In the genomic region with DNA sequence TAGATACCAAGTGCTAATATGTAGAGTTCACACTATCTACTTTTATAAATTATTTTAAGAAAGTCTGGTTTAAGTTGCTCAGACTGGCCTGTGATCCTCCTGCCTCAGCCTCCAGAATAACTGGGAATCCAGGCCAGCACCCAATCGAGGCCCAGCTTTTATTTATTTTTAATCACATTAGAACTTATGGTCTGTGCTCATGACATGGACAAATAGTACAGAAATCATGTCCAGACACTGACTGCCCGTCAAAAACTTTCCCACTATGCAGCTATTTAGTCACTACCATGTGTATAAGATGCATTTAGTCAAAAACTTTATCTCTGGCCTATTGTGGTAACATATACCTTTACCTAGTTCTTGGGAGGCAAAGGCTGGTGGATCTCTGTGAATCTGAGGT, we compare ENCODE assay signal across 17 mouse cellular contexts.
"Had no signal": no experiment of that assay in that cellular context is flagged by ENCODE, and none has a peak within 500 bp of the region (broad histone marks: within the 10 kb centered on the region; RNA-seq: fewer than 3 reads in every experiment).

No protein-coding gene starts in this region.

- H3K9me3 ChIP-seq: liver, embryonic 15.5 days; lung, embryonic 15.5 days; megakaryocyte, embryonic 14.5 days; midbrain, embryonic 12.5 days; neural tube, embryonic 12.5 days; stomach, embryonic 15.5 days had no signal

- ATAC-seq: liver, postnatal 0 days; lung, postnatal 0 days had no signal

- H3K4me3 ChIP-seq: liver, embryonic 15.5 days; lung, embryonic 15.5 days; megakaryocyte, embryonic 14.5 days; midbrain, embryonic 12.5 days; neural tube, embryonic 12.5 days; stomach, embryonic 15.5 days had no signal

- H3K27ac ChIP-seq: liver, embryonic 15.5 days; lung, embryonic 15.5 days; macrophage; midbrain, embryonic 12.5 days; neural tube, embryonic 12.5 days; stomach, embryonic 15.5 days; stomach, postnatal 0 days had no signal

- H3K27me3 ChIP-seq: liver, embryonic 15.5 days; lung, embryonic 15.5 days; megakaryocyte, embryonic 14.5 days; midbrain, embryonic 12.5 days; neural tube, embryonic 12.5 days; stomach, embryonic 15.5 days had no signal

- DNase-seq: liver, postnatal 0 days; lung, adult 2 months; lung, postnatal 14 days; lung, postnatal 36 days; right cerebral cortex, postnatal 14 days; thymus, adult 2 months; thymus, postnatal 25 days; thymus, postnatal 4 days had no signal

- H3K4me2 ChIP-seq: liver, embryonic 15.5 days; lung, embryonic 15.5 days; midbrain, embryonic 12.5 days; neural tube, embryonic 12.5 days; stomach, embryonic 15.5 days had no signal

- H3K4me1 ChIP-seq: lung, embryonic 15.5 days; midbrain, embryonic 12.5 days; neural tube, embryonic 12.5 days; stomach, embryonic 15.5 days had no signal

- H3K9ac ChIP-seq: liver, embryonic 15.5 days; liver, postnatal 0 days; lung, embryonic 15.5 days; midbrain, embryonic 12.5 days; neural tube, embryonic 12.5 days; stomach, embryonic 15.5 days had no signal
